ENCODE assay signal across 8 mouse cellular contexts in the genomic region with DNA sequence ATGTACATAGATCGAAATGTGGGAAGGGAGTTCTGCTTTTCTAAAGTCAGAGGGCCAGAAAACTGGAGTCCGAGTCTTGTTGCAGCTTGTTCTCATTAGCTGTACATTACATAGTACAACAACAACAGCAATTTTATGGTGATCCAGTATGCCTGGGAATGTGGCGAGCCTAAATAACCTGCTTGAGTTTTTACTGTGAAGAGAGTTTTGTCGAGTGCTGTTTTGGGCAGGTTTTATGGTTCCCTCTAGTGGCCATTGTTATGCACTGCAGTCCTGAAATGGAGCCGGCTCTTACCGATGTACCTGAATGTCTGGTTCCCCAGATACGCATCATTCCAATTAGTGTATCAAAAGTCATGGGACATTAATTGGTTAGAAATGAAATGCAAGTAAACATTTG.
DNase-seq lines count a peak whose midpoint lies in the region; ATAC-seq and TF ChIP-seq lines count a peak whose summit lies in the region.

No protein-coding gene starts in this region.

- DNase-seq in liver (peak; percentile 32), ZHBTc4 (ENCODE audit: low read depth, low spot score) (peak; percentile 72)
- DNase-seq in heart, postnatal 0 days (ENCODE audit: low spot score) = peak; percentile 70
- peak; percentile 32 for DNase-seq in layer of hippocampus, adult 9-11 months
- DNase-seq in thymus, adult 2 months = peak; percentile 62

- no peaks in the 10 kb centered on the region for H3K9me3 ChIP-seq in liver, embryonic 12.5 days (replicated peaks)
- no peaks in the 10 kb centered on the region for H3K9me3 ChIP-seq in heart, postnatal 0 days (replicated peaks; ENCODE audit: control insufficient read depth, low read length)

- TF ChIP-seq POLR2A in thymus, adult 2 months (IDR thresholded peaks at IDR 0.05; ENCODE audit: control insufficient read depth, extremely low read depth, insufficient read depth, low read length, poor library complexity) = no peak

- no peak for TF ChIP-seq EP300 in heart, postnatal 0 days (IDR thresholded peaks at IDR 0.05; ENCODE audit: low read depth)

- H3K36me3 ChIP-seq in liver, embryonic 12.5 days = no peaks in the 10 kb centered on the region
- no peaks in the 10 kb centered on the region for H3K36me3 ChIP-seq in heart, postnatal 0 days (replicated peaks; ENCODE audit: control insufficient read depth, insufficient read depth, low read length)
- peaks cover 60% of the 10 kb centered on the region for H3K36me3 ChIP-seq in thymus, adult 2 months (ENCODE audit: control insufficient read depth, insufficient read depth, low read length)

- no peak overlapping the region for H3K4me3 ChIP-seq in liver, embryonic 12.5 days
- no peak overlapping the region for H3K4me3 ChIP-seq in heart, postnatal 0 days (ENCODE audit: low read depth, low read length)
- no peak overlapping the region for H3K4me3 ChIP-seq in thymus, adult 2 months (ENCODE audit: control insufficient read depth, insufficient read depth, low read length)

- TF ChIP-seq CTCF in heart, postnatal 0 days (IDR thresholded peaks at IDR 0.05; ENCODE audit: low read depth) = peak; percentile 90
- TF ChIP-seq CTCF in thymus, adult 2 months (IDR thresholded peaks at IDR 0.05; ENCODE audit: borderline replicate concordance, control insufficient read depth, extremely low read depth, insufficient read depth, low read length, poor library complexity) = no peak

- 19% methylated on average over 7 of the region's 7 CpGs for WGBS in liver, embryonic 12.5 days (ENCODE audit: insufficient replicate concordance)
- WGBS in heart, postnatal 0 days = 20% methylated on average over 7 of the region's 7 CpGs
- WGBS in thymus, adult 2 months = 48% methylated on average over 7 of the region's 7 CpGs

- H3K27ac ChIP-seq in liver, embryonic 12.5 days = no peak overlapping the region
- H3K27ac ChIP-seq in heart, postnatal 0 days (ENCODE audit: low read depth) = no peak overlapping the region
- no peak overlapping the region for H3K27ac ChIP-seq in thymus, adult 2 months (ENCODE audit: control insufficient read depth, insufficient read depth, low read length)

- H3K4me2 ChIP-seq in liver, embryonic 12.5 days = no peak overlapping the region
- no peak overlapping the region for H3K4me2 ChIP-seq in heart, postnatal 0 days (ENCODE audit: low read depth, low read length)

- H3K9ac ChIP-seq in liver, embryonic 12.5 days = no peak overlapping the region
- H3K9ac ChIP-seq in heart, postnatal 0 days (replicated peaks; ENCODE audit: low read depth, low read length) = no peak overlapping the region

- H3K4me1 ChIP-seq in liver, embryonic 12.5 days = no peaks in the 10 kb centered on the region
- no peaks in the 10 kb centered on the region for H3K4me1 ChIP-seq in heart, postnatal 0 days (ENCODE audit: control insufficient read depth, insufficient read depth)
- H3K4me1 ChIP-seq in thymus, adult 2 months (replicated peaks; ENCODE audit: control insufficient read depth, insufficient read depth, low read length) = no peaks in the 10 kb centered on the region

- no peak for ATAC-seq in liver, embryonic 12.5 days
- ATAC-seq in common myeloid progenitor, adult 5-6 weeks (replicated peaks; ENCODE audit: low read depth, poor library complexity, severe bottlenecking) = peak; percentile 90
- no peak for ATAC-seq in heart, postnatal 0 days (ENCODE audit: insufficient read depth, low read depth)
- ATAC-seq in megakaryocyte progenitor cell, adult 5-6 weeks (replicated peaks; ENCODE audit: poor library complexity) = peak; percentile 90

- peaks cover 6% of the 10 kb centered on the region; the same call in 1 of the 2 replicates for H3K27me3 ChIP-seq in liver, embryonic 12.5 days (replicated peaks)
- H3K27me3 ChIP-seq in heart, postnatal 0 days (ENCODE audit: control insufficient read depth, insufficient read depth, low read length) = no peaks in the 10 kb centered on the region
- H3K27me3 ChIP-seq in thymus, adult 2 months (ENCODE audit: control insufficient read depth, insufficient read depth, low read length) = no peaks in the 10 kb centered on the region

Comparison
In these comparisons a context has a peak if more than half of its experiments do, and no peak if none do; other contexts are left out.
1. ATAC-seq: peak in common myeloid progenitor, adult 5-6 weeks (single experiment) and megakaryocyte progenitor cell, adult 5-6 weeks (single experiment); none in liver, embryonic 12.5 days (single experiment) and heart, postnatal 0 days (single experiment).
2. Peak in every context shown above with its lines, with median percentiles within 50 percentile points of each other: DNase-seq.